Mouse (Mus musculus): Measurements from ENCODE around the gene Tas2r114.

The Tas2r114 gene

DNA sequence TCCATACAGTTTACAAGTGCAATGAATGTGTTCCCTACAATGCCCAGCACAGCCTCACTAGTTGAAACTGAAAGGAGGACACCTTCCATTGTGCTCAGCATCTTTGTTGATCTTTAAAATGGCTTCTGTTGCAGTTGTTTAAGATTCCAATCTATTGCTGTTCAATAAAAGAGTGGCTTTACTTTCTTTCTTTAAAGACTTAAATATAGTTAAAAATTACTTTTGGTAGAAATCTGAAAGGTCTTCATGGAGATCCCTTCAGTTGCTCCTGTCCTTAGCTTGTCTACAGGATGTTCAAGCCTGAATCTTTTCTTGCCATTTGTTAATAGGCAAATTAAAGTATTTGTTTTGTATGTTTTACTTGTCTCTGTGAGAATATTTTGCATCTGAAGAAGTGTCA is at the start of gene Tas2r114:
Tas2r114 (minus strand) TSS at position 101 of the 400 bp plus-strand sequence.
- no peak for DNase-seq (ENCODE audit: low read depth)

GRCm38 (mm10) chr6:131712803-131713202 is 22.9 kb upstream of the Tas2r114 start:
- DNase-seq (ENCODE audit: low read depth): no peak

- DNase-seq (ENCODE audit: low read depth): no peak
Measured at GRCm38 (mm10) chr6:131687395-131687794, 2.5 kb downstream of the Tas2r114 start, which contains the start of gene Tas2r105. Gene Tas2r105, minus strand, starts transcription at chr6:131687495.

DNA sequence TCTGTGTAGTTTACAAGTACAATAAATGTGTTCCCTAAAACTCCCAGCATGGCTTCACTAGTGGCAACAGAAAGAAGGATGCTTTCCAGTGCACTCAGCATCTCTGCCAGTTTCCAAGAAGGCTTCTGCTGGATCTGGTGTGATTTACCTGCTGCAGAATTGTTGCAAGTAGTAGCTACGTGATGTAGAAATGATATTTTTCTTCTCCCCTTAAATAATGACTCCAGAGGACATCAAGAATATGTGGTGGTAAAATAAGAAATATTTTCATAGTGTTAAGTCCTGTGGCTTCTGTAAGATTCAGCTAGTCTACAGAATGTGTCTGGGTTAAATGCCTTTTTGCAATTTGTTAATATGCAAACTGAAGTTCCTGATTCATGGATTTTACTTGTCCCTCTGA is 4.2 kb downstream of the Tas2r114 start, which contains the start of gene Tas2r104:
Tas2r104 (minus strand) TSS at position 101 of the 400 bp plus-strand sequence.
- DNase-seq (ENCODE audit: low read depth): no peak

DNA sequence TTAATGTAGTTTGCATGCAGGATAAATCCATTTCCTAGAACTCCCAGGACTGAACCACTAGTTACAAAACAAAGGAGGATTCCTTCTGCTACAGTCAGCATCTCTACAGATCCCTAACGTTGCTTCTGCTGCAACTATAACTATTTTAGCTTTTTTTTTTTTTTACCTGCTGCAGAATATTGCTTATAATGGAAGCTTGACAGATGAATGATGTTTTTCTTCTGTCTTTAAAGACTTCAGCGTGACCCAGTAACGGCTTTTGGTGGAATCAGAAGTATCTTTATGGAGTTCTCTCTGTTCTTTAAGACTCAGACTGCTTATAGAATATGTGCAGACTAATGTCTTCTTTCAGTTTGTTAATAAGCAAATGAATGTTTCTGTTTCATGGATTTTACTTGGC is 11.1 kb downstream of the Tas2r114 start, which contains the start of gene Tas2r106:
Tas2r106 (minus strand) TSS at position 101 of the 400 bp plus-strand sequence.
- no peak for DNase-seq (ENCODE audit: low read depth)

- no peak for DNase-seq (ENCODE audit: low read depth)
Measured at GRCm38 (mm10) chr6:131660049-131660448, 29.8 kb downstream of the Tas2r114 start, which contains the start of gene Tas2r107. Gene Tas2r107, minus strand, starts transcription at chr6:131660149.
